In genomic region chr13:31784757-31785156, GRCm38 (mm10) we compare ENCODE assay signal across 18 mouse cellular contexts. TPM values are rescaled to one million over a fixed set of nuclear protein-coding genes. Genes with fewer than 3 reads are reported as not detected.
"Had no signal": no experiment of that assay in that cellular context is flagged by ENCODE, and none has a peak within 500 bp of the region (broad histone marks: within the 10 kb centered on the region; RNA-seq: fewer than 3 reads in every experiment).

No protein-coding gene starts in this region.

- ATAC-seq: intestine, postnatal 0 days had no signal

- H3K27me3 ChIP-seq: liver, embryonic 13.5 days; neural tube, embryonic 13.5 days; stomach, embryonic 15.5 days had no signal

- H3K4me3 ChIP-seq: layer of hippocampus, adult 2 months; liver, embryonic 13.5 days; myocyte; neural tube, embryonic 13.5 days; stomach, embryonic 15.5 days had no signal

- DNase-seq: kidney, adult 2 months; kidney, postnatal 25 days; layer of hippocampus, adult 9-11 months; liver, embryonic 13.5 days; lung, adult 2 months; lung, postnatal 10 days; retina, postnatal 1 day; right cerebral cortex, postnatal 25 days; spleen, adult 18-20 months; thymus, postnatal 25 days had no signal

- H3K4me2 ChIP-seq: liver, embryonic 13.5 days; neural tube, embryonic 13.5 days; stomach, embryonic 15.5 days had no signal

- H3K9me3 ChIP-seq: liver, embryonic 13.5 days; neural tube, embryonic 13.5 days; stomach, embryonic 15.5 days had no signal

- H3K36me3 ChIP-seq: liver, embryonic 13.5 days; neural tube, embryonic 13.5 days; stomach, embryonic 15.5 days had no signal

- H3K4me1 ChIP-seq: liver, embryonic 13.5 days; neural tube, embryonic 13.5 days; stomach, embryonic 15.5 days had no signal

- H3K9ac ChIP-seq: liver, embryonic 13.5 days; neural tube, embryonic 13.5 days; stomach, embryonic 15.5 days had no signal

- H3K27ac ChIP-seq: kidney, postnatal 0 days; layer of hippocampus, adult 2 months; liver, embryonic 13.5 days; macrophage; neural tube, embryonic 13.5 days; stomach, embryonic 15.5 days had no signal

RNA-seq across cellular contexts. Expression of gene Foxc1, which starts 21.7 kb away (rescaled TPM):
- polyA plus RNA-seq: liver, embryonic 16.5 days; macrophage had no signal
